Mouse (Mus musculus) lung, postnatal 0 days (tissue): ENCODE results near the gene Armh3.

ENCODE experiments used
- CTCF ChIP-seq: IDR thresholded peaks from 2 replicates; pipeline ENCODE4 v1.5.1; 2016; ENCODE audit warnings: antibody characterized with exemption, mild to moderate bottlenecking
- EP300 ChIP-seq: IDR thresholded peaks from 2 replicates; pipeline ENCODE4 v1.6.1; 2016; ENCODE audit warnings: antibody characterized with exemption, mild to moderate bottlenecking, control low read depth

DNA sequence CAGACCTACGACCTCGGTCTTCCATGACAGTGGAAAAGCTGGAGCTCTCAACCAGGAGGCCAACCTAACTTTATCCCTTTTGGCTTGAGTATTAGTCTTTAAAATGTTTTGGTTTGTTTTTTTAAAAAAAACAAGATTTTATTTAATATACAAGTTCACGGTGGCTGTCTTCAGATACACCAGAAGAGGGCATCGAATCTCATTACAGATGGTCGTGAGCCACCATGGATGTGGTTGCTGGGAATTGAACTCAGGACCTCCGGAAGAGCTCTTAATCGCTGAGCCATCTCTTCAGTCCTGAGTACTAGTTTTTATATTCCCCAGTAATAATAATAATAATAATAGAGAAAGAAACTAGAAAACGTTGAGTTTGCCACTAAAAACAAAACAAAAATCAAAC is 216.6 kb downstream of the Armh3 start:
- TF ChIP-seq CTCF (peak; percentile 9; the same call in 1 of the 2 replicates), EP300 (no peak)
